Mouse (Mus musculus) kidney, adult 2 months (tissue): ENCODE measurements around the gene Mypop.

ENCODE experiments used
- CTCF ChIP-seq: fragments of 200-500 bp; conservative IDR thresholded peaks from 2 replicates; pipeline ENCODE4 v1.5.1; 2011; ENCODE audit warnings: low read depth, mild to moderate bottlenecking, control low read depth, low read length, moderate library complexity, mixed read lengths; ENCODE audit not compliant: insufficient read depth, insufficient read length
- POLR2A ChIP-seq: fragments of 200-500 bp; IDR thresholded peaks from one replicate; pipeline ENCODE4 v1.6.1; 2011; ENCODE audit warnings: low read depth, low read length, control low read depth

DNA sequence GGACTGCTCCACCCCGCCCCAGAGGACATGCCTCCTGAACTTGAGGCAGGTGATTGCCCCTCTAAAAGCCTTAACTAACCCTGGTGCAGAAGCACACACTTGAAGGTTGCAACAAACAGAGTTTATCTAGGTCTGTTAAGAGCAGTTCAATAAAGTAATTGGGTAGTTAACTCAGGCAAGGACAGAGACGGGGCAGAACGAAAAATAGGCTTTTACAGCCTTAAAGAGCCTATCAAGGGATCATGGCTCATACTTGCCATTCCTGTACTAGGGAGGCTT is 10.7 kb downstream of the Mypop start:
- no peak for TF ChIP-seq CTCF
- no peak for TF ChIP-seq POLR2A
